Mouse (Mus musculus): ENCODE measurements around the gene Lck.

The Lck gene

GRCm38 (mm10) chr4:129573430-129573829 lies at the start of gene Lck:
Gene Lck, minus strand, starts transcription at chr4:129573641.
- no peak for DNase-seq (ENCODE audit: low spot score)

- DNase-seq (ENCODE audit: low spot score): no peak
Observed at GRCm38 (mm10) chr4:129622803-129623535, 49.5 kb upstream of the Lck start.

GRCm38 (mm10) chr4:129622120-129622802 lies 48.8 kb upstream of the Lck start:
- DNase-seq (ENCODE audit: low spot score): no peak

- DNase-seq (ENCODE audit: low spot score): no peak
Observed at GRCm38 (mm10) chr4:129621283-129621841, 47.9 kb upstream of the Lck start.

- DNase-seq (ENCODE audit: low spot score): no peak
Observed at GRCm38 (mm10) chr4:129620419-129621282, 47.2 kb upstream of the Lck start.

GRCm38 (mm10) chr4:129618786-129619691 lies 45.6 kb upstream of the Lck start, which contains the start of gene Iqcc:
Gene Iqcc, minus strand, starts transcription at chr4:129619099.
- peak; percentile 92 for DNase-seq (ENCODE audit: low spot score)

GRCm38 (mm10) chr4:129618031-129618430 lies 44.6 kb upstream of the Lck start:
- no peak for DNase-seq (ENCODE audit: low spot score)

- DNase-seq (ENCODE audit: low spot score): no peak
Observed at GRCm38 (mm10) chr4:129617121-129617641, 43.7 kb upstream of the Lck start.

- no peak for DNase-seq (ENCODE audit: low spot score)
Observed at GRCm38 (mm10) chr4:129616631-129617030, 43.2 kb upstream of the Lck start.

- DNase-seq (ENCODE audit: low spot score): no peak
Observed at GRCm38 (mm10) chr4:129615801-129616290, 42.4 kb upstream of the Lck start.

GRCm38 (mm10) chr4:129614093-129614492 lies 40.7 kb upstream of the Lck start, which contains the start of gene Dcdc2b:
Gene Dcdc2b, minus strand, starts transcription at chr4:129614257.
- no peak for DNase-seq (ENCODE audit: low spot score)

- DNase-seq (ENCODE audit: low spot score): no peak
Observed at GRCm38 (mm10) chr4:129610472-129610871, 37.0 kb upstream of the Lck start.

GRCm38 (mm10) chr4:129610026-129610425 lies 36.6 kb upstream of the Lck start:
- DNase-seq (ENCODE audit: low spot score): no peak

- no peak for DNase-seq (ENCODE audit: low spot score)
Observed at GRCm38 (mm10) chr4:129609139-129609631, 35.7 kb upstream of the Lck start.

- peak; percentile 71 for DNase-seq (ENCODE audit: low spot score)
Observed at GRCm38 (mm10) chr4:129608426-129609025, 35.1 kb upstream of the Lck start.

- DNase-seq (ENCODE audit: low spot score): no peak
Observed at GRCm38 (mm10) chr4:129600233-129601158, 27.1 kb upstream of the Lck start, which contains the start of the genes Eif3i and Tmem234. Gene Eif3i, minus strand, starts transcription at chr4:129600648. Gene Tmem234, plus strand, starts transcription at chr4:129600668.

GRCm38 (mm10) chr4:129588865-129589264 lies 15.4 kb upstream of the Lck start:
- DNase-seq (ENCODE audit: low spot score): no peak

GRCm38 (mm10) chr4:129586943-129587342 lies 13.5 kb upstream of the Lck start:
- no peak for DNase-seq (ENCODE audit: low spot score)

- no peak for DNase-seq (ENCODE audit: low spot score)
Observed at GRCm38 (mm10) chr4:129585773-129586172, 12.3 kb upstream of the Lck start.

Data from layer of hippocampus, adult 9-10 months (tissue).